Mouse (Mus musculus) B cell, adult 62 days (primary cell): ENCODE measurements around the gene Iah1. TPM values are rescaled to one million over a fixed set of nuclear protein-coding genes. Genes with fewer than 3 reads are reported as not detected.

Experiments used
- total RNA-seq: library from RNA; stranded (reverse); gene quantifications from 4 replicates; pipeline ENCODE4 v1.2.4, GENCODE M21; 2023

Iah1 gene
- total RNA-seq, result 37.0 to 46.5 TPM (median 41.2 TPM) in 4 replicates

GRCm38 (mm10) chr12:21315923-21316868 is at the start of gene Iah1:
Gene Iah1, plus strand, starts transcription at chr12:21316389.

GRCm38 (mm10) chr12:21284761-21285441 is 31.3 kb upstream of the Iah1 start, which contains the start of gene Cpsf3:
Gene Cpsf3, plus strand, starts transcription at chr12:21285391.

GRCm38 (mm10) chr12:21286243-21286622 is 30.0 kb upstream of the Iah1 start, which contains the start of gene Itgb1bp1:
Gene Itgb1bp1, minus strand, starts transcription at chr12:21286284.

GRCm38 (mm10) chr12:21373100-21373819 is 57.1 kb downstream of the Iah1 start, which contains the start of gene Adam17:
Gene Adam17, minus strand, starts transcription at chr12:21373632.

Other genes with a start within 250 kb of the Iah1 start
- gene Cpsf3, start 31.0 kb upstream of the Iah1 start, total RNA-seq, result 91.5 to 115 TPM (median 105 TPM) in 4 replicates
- 25.7 to 47.3 TPM (median 42.1 TPM) in 4 replicates for gene Itgb1bp1, start 30.1 kb upstream of the Iah1 start, total RNA-seq
- 102 to 124 TPM (median 119 TPM) in 4 replicates for gene Adam17, start 57.2 kb downstream of the Iah1 start, total RNA-seq
- gene Ywhaq, start 101.2 kb downstream of the Iah1 start, total RNA-seq, result 169 to 187 TPM (median 172 TPM) in 4 replicates